Mouse (Mus musculus) adrenal gland, postnatal 25 days (tissue): ENCODE data around the gene Pimreg. TPM values are rescaled to one million over a fixed set of nuclear protein-coding genes. Genes with fewer than 3 reads are reported as not detected.

Source experiments
- DNase-seq: peaks from one replicate; pipeline ENCODE4 v3.0.0; 2021; ENCODE audit warnings: mixed read lengths
- total RNA-seq: library from RNA; stranded (reverse); gene quantifications from 2 replicates; pipeline ENCODE4 v1.2.3, GENCODE M21; 2021

The Pimreg gene
- total RNA-seq, 1 experiment from 2014 or later = 8.4 TPM

DNA sequence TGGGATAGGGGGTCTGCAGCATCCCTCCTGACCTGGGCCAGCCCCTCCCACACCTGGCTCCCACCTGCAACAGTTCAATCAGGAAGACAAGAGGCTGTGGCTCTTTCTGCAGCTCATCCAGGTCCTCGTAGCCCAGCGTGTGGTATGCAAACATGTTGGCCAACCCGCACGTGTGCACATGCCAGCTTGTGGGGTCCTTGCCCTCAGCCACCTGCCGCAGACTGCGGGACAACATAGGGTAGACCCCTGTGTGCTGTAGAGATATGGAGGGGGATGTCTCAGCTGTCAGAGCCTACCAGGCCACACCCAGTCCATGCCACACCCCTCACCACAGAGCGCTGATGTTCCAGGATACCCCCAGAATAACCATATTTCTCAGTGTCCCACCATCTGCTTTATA is 10.5 kb upstream of the Pimreg start:
- no peak for DNase-seq

DNA sequence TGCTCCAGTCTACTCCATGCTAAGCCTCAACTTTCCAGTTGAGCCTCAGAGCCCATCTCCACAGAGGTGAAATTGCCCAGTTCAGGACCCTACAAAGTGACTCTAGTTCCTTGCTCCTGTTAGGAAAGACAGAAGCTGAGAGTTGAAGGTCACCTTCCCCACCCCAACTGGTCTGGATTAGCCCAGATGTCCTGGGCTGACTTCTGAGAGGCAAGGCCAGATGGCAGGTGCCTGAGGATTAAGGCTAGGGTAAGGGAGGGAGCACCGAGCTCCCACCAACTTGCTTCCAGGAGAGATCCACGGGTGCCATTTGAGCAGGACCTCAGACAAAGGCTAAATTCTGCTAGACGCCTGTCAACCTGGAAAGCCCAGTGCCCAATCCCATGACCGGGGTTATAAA is 9.7 kb upstream of the Pimreg start:
- DNase-seq = no peak

DNA sequence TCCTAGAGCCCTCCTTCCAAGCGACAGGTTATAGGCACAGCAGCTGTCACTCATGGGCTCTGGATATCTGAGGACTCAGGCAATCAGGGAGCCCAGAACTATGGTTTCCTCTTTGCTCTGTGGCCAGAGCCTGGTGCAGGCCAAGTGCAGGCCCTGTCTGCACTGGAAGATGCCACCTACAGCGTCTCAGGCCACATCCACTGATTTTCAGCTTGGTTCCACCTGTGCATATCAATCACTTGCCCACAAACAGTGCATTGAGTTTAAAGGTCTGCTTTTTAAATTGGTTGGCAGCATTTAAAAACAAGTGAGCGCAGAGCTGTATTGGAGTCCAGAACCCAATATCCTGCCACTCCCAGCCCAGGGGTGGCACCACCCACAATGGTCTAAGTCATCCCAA is 9.2 kb upstream of the Pimreg start:
- DNase-seq = no peak

DNA sequence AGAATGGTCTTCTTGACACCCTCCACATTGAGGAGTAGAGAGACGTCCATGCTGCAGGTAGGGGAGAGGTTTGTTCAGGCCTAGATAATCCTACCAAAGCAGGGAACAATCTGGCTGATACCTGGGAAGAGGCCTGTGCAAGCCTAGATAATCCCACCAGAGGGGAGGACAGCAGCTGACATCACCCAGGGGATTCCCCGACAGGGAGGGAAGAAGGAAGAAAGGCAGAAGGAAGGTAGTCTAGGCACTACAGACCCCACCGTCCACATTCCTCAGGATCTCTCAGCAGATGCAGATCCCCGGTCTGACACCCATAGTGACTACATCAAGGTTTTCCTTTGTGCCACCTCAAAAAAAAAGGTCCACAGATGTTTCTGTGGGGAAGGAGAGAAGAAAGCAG is 4.4 kb upstream of the Pimreg start, which contains the start of gene Aipl1:
Gene Aipl1 (minus strand): TSS at position 101 of the 400 bp plus-strand sequence.
- no peak for DNase-seq

DNA sequence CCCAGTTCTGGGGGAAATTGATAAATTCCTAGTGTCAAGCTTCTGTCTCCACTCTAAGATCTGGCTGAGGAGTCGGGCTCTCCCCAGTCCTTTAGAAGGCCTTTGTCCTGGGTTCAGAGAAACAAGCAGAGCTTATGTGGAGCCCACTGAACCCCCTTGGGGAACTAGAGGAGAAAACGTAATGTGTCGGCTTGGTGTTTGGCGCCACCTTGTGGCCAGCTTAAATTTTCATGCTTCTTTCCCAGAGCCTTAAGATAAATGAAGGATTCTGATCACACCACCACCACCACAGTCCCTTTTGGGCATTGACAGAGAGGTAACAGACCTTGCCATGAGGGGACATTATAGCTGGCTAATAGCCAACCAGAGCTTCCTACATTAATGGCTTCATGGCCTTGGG is 3.8 kb upstream of the Pimreg start:
- peak; percentile 70 for DNase-seq

DNA sequence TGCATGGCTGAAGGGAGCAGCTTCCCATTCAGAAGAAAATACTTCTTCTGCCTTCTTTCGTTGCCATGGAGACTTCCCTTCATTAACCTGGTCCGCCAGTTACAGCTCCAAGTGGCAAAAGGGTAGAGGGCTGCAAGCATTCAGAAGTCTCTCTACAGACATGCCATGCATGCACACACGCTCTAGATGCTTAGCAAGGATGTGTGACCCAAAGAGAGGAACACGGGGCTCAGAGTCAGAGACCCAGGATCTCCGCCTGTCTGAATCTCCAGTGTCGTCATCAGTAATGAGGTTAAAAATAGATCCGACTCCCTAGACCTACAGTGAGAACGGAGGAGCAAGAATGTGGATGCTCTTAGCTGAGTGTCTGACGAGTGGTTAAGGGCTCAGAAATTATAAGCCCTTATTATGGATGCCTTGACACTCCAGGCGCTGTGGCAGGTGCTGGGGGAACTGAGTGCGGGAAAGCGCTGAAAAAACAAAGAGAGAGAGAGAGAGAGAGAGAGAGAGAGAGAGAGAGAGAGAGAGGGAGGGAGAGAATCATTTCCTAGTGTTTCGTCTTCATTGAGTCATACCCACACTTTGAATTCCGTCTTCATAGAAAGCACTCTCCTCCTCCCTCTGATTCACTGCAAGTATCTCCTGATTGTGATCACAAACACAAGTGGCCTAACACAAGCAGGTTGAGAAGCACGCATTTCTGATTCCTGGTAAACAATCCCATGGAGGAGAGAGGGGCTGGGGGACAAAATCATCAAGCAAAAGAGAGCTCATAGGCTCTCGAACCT is 2.0 kb upstream of the Pimreg start:
- no peak for DNase-seq

DNA sequence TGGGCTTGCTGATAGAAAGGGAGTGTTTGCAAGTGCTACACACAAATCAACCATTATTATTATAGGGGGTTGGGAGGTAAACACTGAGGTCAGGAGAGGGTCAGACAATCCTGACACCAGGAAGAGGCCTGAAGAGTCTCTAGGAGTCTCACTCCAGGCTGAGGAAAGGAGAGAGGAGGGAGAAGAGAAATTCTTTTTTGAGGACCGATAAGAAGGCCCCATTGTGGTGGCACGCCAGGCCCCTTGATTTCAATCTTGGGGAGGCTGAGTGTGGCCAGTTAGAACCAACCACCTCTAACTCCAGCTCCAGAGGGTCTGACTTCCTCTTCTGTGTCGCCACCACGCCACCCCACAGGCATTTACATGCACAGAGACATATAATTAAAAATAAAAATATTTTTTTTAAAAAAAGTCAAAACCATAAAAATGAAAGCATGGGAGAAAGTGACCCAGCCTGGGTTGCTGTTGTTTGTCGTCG is 503 bp upstream of the Pimreg start:
- DNase-seq = no peak

DNA sequence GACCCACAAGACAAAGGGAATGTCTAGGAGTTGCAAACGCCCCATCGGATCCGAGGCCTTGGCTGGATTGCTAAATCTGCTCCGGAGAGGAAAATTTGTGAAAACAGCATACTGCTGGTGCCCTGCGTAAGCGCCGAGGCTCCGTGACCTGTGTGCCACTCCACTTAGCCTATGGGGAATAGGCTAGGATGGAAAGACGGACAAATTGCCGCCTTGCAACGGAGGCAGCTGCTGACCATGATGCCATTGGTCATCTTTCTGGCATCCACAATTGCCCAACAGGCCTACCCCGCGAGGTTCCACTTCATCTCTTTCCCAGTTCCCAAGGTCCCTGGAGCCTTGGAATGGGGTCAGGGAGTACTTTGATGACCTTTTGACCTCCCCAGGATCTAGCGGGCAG is 799 bp downstream of the Pimreg start:
- no peak for DNase-seq

DNA sequence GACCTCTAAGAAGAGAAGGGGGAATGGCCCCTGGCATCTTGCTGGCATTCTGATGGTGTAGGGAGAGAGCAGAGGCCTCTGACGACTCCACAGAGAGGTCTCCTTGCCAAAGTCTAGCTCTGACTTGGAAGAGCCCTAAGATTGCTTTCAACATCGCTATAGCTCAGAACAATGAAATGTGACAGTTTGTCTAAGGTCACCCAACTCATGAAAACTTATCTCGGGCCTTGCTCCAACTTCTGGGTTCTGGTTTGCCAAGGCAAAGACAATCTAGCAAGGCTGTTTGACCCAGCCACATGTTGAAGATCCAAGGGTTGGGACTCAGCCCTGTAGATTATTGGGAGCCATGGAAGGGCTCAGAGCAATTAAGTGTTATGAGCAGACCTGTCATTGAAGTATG is 2.4 kb downstream of the Pimreg start:
- no peak for DNase-seq

DNA sequence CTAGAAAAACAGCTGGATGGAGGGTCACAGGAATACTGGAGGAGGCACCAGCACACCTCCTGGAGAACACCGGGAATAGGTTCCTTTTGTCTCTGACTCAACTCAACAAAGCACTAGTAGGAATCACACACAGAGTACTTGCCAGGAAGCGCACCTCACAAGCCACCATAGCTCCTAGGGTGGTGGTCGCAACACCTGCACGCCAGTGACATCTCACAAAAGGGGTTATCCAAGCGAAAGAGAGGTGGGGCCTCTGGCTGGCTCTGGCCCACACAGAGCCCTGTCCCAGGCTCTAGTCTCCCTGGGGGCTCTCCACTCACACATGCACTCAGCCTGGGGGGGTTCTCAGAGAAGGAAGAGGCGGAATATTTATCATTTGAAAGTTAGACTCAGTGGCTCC is 6.9 kb downstream of the Pimreg start:
- DNase-seq = no peak

DNA sequence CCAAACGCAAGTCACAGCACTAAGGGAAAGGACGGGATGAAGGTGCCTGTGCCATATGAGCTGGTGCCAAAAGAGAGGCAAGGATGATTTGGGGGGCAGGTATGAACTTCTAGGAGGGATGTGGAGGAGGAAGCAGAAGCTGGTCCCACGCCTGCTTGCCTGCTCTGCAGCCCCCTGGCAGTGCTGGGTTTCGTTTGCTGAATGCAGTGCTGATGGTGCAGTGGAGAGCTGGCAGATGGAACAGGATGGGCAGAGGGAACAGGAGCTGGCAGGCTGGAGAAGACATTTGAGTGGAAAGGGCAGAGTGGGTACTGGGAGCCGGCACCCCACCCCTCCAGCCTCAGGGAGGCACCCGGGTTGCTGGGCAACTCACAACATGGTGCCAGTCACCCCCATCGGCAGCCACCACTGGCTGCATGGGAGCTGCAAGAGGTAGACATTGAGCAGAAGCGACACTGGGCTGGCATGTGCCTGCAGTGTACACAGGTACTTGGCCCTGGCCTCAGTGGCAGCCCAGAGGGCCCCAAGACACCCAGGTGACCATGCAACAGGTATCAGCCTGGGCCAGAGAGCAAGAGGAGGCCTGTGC is 7.4 kb downstream of the Pimreg start:
- no peak for DNase-seq

DNA sequence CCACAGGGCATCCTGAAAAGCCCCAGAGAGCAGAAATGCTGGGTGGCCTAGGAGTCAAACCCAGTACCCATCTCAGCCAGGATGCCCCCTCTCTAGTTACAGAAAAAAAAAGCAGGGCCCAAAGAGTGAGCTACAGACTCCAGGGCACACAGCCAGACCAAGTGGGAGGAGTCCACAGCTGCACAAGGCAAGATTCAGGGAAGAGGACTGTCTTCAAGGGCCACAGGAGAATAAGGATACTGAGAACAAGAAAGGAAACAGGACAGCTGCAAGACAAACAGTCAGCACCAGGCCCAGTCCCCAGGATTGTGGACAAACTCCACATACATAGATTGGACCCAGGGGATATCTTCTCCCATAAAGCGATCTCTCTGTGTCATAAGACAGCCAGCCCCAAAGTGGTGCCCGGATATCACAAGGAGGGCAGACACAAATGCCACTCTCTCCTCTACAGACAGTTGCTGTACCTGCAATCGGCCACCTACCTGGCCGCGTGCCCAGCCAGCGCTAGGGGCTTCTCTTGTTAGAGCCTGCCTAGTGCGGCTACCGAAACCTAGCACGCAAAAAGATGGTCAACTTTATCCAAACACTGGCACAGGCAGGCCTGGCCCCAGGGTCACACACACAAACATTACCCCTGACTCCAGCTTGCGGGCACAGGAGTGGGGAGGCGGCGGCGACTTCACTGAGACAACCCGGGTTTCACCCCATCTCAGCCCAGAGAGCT is 8.5 kb downstream of the Pimreg start:
- DNase-seq = no peak

DNA sequence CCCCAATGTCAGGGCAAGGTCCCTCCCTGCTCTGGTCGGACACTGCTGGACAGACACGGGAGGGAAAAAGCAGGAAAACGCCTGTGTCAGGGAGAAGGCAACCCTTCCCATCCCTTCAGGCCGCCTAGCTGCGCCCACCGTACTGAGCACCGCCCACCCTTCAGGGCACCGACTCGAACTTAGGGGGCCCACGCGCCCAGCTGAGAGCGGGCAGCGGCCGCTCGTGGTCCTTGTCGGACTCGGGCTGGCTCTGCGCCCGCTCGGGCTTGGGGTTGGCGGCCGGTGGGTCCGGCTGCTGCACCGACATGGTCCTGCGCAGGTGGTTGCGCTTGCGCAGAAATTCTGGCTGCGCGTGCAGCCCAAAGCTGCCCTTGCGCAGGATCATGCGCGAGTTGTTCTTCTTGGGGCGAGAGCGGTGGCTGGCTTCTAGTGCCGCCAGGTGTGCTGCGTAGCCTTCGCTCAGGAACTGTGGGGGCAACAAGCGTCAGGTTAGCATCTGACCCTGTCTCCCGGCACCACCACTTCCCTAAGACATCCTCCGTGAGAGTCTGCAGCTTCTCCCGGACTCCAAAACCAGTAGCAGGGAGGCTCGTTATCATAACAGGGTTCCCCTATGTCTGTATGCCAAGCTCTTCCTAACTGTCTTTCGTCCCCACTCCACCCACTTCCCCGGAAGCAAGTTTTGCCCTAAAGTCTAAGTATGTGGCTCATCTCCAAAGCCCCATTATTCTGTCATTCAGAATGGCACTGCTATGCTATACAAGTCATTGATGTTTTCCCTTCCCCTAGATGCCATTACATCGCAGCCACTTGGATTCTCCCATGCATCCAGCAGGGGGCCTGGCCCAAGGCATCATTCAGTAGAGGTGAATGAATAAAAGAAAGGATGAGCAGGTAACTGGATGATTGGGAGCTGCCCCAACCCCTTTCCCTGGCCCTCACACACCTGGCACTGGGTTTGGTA is 9.3 kb downstream of the Pimreg start:
- peak; percentile 34 for DNase-seq

DNA sequence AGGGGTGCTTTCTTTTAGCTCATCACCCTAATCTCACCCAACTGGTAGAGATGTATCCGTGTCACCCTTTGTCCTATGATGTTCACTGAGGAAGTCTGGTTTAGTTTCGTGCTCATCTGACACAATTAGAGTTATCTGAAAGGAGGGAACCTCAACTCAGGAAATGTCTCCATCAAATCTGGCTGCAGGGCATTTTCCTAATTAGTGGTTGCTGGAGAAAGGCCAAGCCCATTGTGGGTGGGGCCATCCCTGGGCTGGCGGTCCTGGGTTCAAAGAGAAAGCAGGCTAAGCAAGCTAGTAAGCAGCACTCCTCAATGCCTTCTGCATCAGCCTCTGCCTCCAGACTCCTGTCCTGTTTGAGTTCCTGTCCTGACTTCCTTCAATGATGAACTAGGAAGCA is 10.4 kb downstream of the Pimreg start:
- DNase-seq = no peak

DNA sequence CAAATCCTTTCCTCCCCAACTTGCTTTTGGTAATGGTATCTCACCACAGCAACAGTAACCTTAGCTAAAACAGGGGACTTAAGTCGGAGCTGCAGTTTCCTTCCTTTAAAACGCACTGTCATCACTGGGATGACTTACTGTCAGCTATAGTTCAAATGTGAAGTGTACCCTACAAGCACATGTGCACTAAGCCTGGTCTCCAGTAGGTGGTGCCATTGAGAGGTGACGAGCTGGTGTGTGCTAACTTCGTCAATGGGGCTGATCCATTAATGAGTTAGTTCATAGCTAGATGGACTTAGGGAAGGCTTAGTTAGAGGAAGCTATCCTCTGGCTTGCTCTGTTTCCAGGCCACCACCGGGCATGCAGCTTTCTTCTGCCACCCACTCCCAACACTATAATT is 10.8 kb downstream of the Pimreg start:
- DNase-seq = peak; percentile 75

DNA sequence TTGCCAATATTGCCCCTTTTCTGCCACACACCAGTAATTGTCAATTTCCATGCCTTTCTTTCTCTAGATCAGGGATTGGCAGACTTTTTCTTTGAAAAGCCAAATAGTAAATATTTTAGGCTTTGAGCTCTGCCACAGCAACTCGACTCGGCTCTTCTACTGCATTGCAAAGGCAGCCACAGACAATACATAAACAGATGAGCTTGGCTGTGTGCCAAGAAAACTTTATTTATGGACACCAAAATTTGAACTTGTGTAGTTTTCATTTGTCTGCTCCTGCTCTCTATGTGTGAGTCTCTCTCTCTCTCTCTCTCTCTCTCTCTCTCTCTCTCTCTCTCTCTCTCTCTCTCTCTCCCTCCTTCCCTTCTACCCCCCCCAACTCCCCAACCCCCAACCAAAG is 13.3 kb downstream of the Pimreg start:
- no peak for DNase-seq

DNA sequence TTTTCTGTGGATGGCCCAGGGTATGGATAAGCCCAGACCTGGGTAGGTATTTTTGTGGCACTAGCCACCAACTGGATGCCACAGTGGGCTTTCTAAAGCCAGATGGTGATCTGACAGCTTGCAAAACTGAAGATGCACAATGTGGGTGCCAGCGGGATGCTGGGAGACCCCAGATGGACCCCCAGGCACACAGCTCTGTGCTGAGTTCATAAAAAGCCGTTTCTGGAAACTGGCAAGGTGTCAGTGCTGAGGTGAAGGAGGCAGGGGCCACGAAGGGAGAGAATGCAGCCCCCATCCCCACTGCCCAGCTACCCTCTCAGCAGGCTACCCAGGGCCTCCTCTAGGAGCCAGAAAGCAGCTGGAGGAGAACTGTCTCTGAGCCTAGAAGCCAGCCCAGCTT is 15.3 kb downstream of the Pimreg start:
- no peak for DNase-seq

DNA sequence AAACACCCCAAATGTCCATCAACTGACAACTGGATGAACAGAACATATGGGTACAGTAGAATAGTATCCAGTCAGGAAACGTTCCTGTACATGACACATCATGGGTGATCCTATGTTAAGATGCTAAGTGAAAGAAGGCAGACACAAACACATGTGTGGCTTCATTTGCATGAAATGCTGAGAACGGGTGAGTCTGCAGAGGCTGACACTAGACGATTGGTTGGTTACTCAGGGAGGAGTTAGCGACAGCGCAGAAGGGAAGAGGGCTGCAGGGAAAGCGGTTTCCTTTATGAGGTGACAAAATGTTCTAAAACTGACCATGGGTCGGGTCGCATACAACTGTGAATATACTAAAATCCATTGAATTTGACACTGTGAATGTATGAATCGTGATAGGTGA is 18.6 kb downstream of the Pimreg start:
- no peak for DNase-seq

DNA sequence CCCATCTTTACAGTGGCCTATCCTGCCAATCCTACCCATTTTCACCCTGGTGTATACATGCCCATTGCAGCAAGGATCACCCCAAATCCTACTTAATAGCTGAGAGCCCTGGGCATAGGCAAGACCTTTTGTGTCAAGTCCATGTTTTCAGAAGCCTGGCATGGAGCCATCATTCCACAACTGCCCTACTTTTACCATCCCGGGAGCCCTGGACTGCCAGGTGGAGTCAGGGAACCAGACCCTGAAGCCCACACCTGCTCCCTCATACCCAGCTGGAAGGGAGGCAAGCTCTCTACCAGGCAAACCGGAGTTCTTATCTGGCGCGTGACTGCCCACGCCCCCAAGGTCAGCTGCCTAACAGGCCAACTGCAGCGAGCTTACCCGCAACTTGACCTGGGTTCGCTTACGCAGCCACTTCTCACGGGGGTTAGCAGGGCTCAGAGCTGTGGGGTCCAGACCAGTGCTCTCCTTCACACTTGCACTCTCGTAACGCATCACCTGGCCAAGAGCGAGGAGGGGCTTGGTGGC is 19.3 kb downstream of the Pimreg start:
- no peak for DNase-seq

DNA sequence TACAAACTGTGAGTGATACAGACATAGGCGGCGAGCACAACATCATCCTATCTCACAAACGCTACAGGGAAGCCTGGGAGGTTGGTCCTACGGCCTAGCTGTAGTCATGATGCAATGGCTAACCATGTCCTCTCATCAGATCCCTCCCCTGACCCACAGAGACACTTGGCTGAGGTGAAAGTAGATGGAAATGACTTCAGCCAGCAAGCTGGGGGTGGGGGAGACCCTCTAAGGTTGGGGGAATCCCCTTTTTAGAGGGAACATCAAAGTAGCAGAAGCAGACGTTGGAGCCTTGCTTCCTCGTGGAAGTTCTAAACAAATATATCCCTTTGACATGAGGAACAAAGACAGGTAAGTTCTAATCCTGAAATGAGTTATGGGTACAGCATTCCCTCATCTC is 22.6 kb downstream of the Pimreg start:
- no peak for DNase-seq

DNA sequence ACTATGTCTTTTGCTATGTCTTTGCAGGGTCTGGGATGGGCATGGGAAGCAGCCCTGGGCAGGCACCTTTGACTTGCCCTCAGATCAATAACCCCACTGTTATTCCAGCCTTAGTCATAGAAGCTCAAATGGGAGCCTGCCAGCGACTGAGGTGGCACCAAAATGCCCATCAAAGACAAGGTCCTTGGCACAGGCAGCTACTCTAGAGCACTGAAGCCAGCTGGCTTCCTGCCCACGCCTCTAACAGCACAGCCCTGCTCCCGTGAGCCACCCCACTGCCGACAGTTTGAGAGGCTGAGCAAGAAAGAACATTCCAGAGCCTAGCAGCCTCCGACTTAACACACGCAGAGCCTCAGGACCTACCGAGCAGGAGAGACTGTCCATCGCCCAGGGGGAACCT is 23.3 kb downstream of the Pimreg start:
- DNase-seq = peak; percentile 85

DNA sequence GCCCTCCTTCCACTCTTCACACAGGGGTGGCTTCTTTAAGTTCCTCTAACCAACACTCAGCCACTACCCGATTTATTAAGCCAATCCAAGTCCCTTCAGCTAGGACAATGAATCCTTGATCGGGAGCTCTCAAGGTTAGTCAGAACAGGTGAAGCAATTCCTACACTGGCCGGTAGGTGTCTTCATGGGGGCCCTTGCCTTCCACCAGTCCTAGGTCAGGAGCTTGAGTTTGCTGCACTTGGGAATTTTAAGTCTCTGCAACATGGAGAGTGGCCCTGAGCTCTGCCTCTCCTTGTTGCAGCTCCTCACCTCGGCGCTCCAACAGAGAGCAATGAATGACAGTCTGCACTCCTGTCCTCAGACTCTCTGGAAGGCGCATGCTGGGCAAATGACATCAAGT is 24.5 kb downstream of the Pimreg start:
- DNase-seq = no peak
